Mouse (Mus musculus) urinary bladder, adult 18-20 months (tissue): Measurements from ENCODE around the gene Rasgrf2.

Experiments
- DNase-seq, 2 experiments: peaks; one replicate each; pipeline ENCODE4 v3.0.0; 2022; ENCODE audit warnings: low spot score in 2 of 2, mixed read lengths in 2 of 2

The Rasgrf2 gene

GRCm38 (mm10) chr13:92041584-92042563 lies 89.6 kb downstream of the Rasgrf2 start:
- DNase-seq, result no peak

DNA sequence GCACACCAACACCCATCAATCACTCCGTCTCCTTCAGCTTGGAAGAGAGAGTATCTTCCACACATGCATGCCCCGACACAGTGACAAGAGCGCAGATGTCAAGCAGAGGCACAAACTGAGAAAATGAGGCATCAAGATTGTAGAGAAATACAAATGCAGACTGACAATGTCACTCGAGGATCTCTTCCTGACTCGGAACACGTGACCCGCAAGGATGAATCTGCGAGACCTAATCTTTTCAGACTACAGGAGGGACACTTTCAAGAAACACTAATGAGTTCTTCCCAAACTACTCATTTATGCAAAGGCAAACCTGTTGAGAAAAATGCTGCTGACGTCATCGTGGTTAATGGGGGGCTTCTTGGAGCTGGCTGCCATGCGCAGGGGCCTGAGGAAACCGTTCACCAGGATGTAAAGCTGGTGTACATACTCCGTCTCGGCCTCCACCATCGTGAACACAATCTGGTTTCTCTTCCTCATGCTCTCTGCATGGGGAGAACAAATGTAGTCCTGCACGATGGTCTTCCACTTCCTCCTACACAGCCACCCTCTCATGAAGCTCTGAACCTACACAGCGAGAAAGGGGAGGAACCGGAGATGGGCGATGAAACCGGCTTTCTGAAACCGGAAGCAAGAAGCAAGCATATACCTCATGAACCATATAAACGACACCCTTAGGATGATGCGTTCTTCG lies 100.9 kb downstream of the Rasgrf2 start:
- DNase-seq, result no peak

- no peak for DNase-seq
Observed at GRCm38 (mm10) chr13:92029666-92030065, 101.8 kb downstream of the Rasgrf2 start.

GRCm38 (mm10) chr13:92027951-92028350 lies 103.5 kb downstream of the Rasgrf2 start:
- no peak for DNase-seq

- DNase-seq, result no peak
Observed at GRCm38 (mm10) chr13:92026651-92027050, 104.8 kb downstream of the Rasgrf2 start.

DNA sequence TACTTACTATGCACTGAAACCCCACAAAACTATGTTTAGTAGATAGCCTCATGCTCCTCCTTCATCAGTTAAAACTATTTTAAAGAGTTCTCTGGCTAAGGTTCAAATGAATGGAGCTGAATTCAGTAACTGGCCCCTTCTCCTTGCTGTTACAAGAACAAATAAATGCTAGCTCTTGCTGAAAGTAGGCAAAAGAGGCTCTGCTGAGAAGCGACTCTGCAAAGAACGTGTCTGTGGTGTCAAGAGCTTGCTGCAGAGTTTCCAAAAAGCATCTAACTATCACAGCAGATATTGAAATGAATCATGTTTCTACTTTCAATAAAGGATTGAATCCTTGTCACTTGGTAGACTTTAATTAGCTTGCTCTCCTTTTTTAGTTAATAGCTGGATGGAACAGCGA lies 106.3 kb downstream of the Rasgrf2 start:
- DNase-seq, result no peak

DNA sequence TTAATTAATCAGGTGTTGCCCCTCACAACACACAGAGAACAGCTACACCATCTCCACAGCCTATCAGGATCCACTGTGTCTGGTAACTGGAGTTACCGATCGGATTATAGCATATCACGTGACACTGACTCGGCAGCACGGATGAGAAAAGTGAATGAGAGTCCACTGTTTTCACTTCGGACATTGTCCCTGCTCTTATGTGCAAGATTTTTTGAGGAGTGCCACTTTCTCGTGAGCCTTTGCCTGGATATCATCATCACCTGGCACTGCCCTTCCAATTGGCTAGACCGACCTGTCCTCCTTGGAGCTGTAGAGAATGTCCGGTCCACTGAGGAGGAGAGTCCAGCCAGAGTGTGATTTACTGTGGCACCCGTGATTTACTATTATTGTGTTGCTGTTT lies 109.3 kb downstream of the Rasgrf2 start:
- no peak for DNase-seq

GRCm38 (mm10) chr13:91996929-91997328 lies 134.5 kb downstream of the Rasgrf2 start:
- DNase-seq, result no peak

GRCm38 (mm10) chr13:91991412-91991811 lies 140.0 kb downstream of the Rasgrf2 start:
- DNase-seq, result no peak

DNA sequence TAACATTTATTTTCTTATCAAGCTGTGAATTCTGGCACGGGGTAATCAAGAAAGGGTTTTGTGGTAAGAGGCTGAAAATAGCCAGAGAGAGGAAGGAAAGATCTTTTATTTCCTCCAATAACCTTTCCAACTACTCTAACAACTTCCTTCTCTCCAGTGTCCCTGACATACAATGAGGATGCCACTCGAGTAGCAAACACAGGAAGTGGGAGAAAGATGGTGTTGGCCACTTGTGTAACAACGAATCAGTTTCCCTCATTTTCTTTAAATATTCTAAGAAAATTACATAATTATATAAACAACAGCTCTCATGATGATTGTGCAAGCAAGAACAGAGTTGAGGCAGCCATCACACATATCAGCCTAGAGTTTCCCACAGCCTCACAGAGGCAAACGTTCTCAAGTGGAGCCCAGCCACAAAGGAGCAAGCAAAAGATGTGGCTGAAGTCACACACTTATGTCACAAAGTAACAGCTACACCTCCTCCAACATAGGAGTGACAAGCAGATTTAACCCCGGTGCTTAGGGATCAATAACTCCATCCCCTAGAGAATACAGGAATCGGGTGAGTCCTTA lies 140.7 kb downstream of the Rasgrf2 start:
- no peak for DNase-seq

- no peak for DNase-seq
Observed at GRCm38 (mm10) chr13:91988378-91988777, 143.1 kb downstream of the Rasgrf2 start.

GRCm38 (mm10) chr13:91986958-91987357 lies 144.5 kb downstream of the Rasgrf2 start:
- no peak for DNase-seq

DNA sequence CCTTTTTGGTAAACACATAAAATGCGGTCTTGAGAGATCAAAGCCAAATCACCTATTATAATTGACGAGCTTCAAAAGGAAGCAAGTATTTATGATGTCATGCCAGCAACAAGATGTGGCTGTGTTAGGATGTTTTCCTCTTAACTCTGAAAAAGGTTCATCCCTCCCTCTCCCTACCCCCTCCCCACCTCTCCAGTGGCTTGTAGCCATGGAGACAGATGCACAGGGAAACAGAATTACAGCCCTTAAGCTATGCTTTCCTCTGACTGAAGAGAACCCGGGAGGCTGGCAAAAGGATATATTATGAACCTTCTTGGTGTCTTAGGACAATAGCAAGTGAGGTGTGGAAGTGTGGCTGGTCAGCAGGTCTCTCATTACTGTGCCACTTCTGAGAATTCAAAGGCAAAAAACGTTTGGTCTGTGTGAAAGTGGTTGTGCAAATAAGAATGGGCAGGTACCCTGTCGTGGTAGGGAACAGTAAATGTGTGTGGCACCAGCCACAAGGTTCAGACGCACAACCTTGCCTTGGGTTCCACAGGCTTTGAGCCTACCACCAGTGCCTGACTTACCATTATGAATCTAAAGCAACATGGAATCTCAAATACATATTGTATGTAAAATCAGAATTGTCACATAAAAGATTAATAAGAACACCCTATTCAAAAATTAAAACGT lies 145.4 kb downstream of the Rasgrf2 start:
- DNase-seq, result no peak

- no peak for DNase-seq
Observed at GRCm38 (mm10) chr13:91985019-91985418, 146.4 kb downstream of the Rasgrf2 start.

DNA sequence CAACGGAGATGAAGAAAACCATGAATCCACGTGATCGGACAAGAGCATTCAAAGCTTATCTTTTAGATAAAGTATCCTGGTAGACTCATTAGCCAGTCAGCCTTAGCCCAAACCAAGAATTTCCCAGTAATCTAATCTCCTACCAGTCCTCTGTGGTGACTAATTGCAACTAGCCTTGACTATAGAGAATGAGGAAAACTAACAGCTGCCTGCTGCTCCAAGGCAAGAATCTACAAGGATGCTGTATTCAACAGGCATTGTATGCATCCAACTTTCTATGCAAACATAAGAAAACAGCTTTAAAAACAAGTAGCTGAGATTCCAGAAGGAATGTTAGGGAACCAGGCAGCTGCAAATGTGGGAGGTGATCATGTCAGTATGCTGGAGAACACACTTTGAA lies 149.4 kb downstream of the Rasgrf2 start:
- DNase-seq, result no peak

DNA sequence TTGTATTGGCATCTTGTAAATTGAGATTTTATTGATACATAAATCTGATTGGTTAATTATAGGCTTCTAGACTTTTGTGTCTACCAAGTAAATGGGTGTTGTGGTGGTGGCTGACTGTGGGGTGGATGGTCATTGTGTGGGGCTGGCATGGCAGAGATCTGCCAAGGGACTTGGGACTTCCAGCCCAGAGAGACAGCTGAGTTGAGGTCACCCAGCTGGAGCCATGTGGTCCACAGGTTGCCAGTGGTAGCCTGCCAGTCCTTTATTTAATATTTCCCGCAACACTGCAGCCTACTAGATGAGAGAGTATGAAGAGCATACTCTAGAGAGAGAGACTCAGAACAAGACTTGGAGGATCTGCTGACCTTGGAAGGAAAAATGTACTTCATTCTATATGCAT lies 150.0 kb downstream of the Rasgrf2 start:
- DNase-seq, result no peak

GRCm38 (mm10) chr13:91976971-91977370 lies 154.5 kb downstream of the Rasgrf2 start:
- no peak for DNase-seq

DNA sequence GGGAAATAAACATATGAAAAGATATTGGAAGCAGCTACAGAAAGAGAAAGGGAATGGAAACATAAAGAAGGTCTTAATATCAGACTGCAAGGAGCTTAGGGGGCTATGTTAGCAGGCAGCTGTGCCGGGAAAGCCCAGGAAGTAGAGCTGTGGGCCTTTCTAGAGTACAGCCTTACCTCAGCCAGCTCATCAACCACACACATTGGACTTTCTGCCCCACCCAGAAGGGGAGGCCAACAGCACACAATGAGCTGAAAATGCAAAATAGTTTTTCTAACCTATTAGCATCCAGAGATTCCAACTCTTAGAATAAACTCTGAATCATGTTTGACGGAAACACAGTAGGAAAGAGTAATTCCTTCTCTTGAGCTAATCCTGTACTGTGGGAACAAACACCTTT lies 154.9 kb downstream of the Rasgrf2 start:
- no peak for DNase-seq

- DNase-seq, result no peak
Observed at GRCm38 (mm10) chr13:91974154-91974553, 157.3 kb downstream of the Rasgrf2 start.

DNA sequence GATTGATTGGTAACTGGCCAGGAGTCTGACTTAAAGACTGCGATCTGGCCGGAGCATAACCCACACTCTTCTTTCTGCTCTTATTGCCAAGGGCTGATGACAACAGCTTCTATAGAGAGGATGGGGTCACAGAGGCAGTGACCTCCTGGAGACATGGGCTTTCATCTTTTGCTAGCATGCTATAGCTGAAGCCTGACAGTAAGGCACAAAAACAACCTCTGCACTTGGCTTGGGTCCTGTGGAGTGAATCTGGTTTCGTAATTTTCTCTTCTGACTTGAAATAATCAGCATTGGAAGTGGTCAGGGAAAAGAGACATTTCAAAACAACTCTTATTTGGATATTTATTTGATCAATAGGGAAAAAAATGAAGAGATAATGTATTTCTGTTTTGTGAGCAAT lies 160.2 kb downstream of the Rasgrf2 start:
- no peak for DNase-seq

GRCm38 (mm10) chr13:91956474-91956873 lies 175.0 kb downstream of the Rasgrf2 start:
- no peak for DNase-seq

DNA sequence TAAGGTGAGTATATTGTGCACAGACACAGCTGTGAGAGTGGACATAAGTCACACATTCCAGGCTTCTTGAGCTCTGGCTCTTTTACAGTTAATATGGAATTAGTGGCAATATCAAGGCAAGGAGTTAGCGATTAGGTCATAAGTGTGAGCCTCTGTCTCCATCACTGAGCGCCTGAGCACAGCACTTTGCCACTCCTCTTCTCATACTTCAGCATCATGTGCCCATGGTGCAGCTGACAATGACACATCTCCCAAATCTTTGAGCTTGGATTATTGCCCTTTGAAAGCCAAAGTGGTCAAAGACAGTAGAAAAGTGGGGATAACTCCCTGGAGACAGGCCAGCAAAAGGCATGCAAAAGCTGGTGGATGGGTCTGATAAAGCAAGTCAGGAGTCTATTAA lies 175.8 kb downstream of the Rasgrf2 start:
- DNase-seq, result no peak
